Mouse (Mus musculus) urinary bladder, postnatal 14 days (tissue): ENCODE data around the gene Pfdn6.

Source experiments
- DNase-seq: peaks from one replicate; pipeline ENCODE4 v3.0.0; 2021; ENCODE audit warnings: low spot score

The Pfdn6 gene

DNA sequence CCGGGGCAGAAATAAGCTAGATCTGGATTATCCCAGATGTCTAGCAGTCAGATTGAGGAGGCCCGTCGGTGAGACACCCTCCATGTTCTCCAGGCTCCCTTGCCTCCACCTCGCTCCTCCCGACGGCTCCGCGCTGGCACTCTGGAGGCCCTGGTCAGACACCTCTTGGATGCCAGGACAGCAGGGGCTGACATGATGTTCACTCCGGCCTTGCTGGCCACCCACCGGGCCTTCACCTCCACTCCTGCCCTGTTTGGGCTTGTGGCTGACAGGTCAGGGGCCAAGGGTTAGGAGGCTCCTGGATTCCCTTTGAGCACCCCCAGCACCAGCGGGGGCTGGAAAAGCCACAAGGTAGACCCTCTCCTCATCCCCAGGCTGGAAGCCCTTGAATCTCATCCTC lies 8.2 kb downstream of the Pfdn6 start:
- no peak for DNase-seq

DNA sequence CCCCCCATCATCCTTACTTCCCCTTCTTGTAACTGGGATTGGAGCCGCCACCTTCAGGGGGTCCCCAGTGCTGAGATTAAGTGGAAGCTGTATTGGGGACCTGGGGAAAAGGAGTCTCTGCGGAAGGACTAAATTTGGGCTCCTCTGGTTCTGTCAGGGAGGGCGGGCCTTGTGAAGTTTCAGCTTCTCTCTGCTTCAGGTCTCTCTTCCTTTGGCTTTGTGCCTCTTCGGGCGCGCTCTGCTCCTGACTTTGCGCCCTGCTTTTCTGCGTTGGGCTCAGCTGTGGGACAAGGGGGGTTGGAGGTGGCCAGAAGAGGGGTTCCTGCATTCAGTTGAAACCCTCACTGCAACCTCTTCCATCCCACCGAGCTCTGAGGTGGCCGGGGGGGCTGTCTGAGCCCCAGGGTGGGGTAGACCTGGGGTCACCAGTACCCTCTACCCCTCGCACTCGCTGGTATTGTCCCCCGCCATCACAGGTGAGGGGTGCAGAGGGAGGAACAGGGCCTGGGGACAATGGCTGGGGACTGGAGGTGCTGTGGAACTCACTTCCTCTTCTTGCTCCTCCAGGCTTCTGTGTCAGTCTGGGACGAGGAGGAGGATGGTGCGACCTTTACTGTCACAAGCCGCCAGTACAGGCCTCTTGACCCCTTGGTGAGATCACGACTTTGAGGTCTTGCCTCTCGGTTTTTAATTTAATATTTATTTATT lies 8.8 kb downstream of the Pfdn6 start:
- DNase-seq: no peak

DNA sequence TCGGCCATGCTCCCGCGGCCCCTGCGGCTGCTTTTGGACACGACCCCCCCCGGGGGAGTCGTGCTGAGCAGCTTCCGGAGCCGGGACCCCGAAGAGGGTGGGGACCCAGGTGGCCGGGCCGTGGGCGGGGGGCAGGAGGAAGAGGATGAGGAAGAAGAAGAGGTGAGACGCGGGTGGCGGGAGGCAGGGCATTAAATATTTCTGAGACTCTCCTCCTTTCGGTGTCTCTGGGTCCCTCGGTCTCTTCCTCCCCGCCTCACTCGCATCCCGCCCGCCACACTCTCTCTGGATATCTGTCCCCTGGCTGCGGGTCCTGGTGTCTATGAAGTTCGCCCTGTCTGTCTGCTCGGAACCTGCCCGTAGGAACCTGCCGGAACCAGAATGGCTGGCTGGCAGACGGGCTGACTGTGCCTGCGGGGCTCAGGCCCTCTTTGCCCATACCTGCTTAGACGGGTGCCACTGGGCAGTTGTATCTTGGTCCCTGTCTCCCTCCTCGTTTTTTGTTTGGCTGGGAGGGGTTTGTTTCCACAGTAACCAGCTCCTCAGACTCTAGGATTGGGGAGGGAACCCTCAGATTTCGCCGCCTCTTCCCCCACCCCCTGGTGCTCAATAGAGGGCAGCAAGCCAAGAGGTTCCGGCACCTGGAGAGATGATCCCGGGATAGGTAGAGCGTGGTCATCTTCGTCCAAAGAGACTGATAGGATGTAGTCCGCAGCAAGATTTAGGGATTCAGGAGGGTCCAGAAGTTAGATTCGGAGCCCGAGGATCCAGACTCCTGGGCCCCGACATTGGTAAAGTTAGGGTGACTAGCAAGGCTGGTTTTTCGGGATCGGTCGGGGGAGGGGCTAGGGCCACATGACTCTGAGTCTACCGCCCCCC lies 9.6 kb downstream of the Pfdn6 start:
- DNase-seq: peak; percentile 82

DNA sequence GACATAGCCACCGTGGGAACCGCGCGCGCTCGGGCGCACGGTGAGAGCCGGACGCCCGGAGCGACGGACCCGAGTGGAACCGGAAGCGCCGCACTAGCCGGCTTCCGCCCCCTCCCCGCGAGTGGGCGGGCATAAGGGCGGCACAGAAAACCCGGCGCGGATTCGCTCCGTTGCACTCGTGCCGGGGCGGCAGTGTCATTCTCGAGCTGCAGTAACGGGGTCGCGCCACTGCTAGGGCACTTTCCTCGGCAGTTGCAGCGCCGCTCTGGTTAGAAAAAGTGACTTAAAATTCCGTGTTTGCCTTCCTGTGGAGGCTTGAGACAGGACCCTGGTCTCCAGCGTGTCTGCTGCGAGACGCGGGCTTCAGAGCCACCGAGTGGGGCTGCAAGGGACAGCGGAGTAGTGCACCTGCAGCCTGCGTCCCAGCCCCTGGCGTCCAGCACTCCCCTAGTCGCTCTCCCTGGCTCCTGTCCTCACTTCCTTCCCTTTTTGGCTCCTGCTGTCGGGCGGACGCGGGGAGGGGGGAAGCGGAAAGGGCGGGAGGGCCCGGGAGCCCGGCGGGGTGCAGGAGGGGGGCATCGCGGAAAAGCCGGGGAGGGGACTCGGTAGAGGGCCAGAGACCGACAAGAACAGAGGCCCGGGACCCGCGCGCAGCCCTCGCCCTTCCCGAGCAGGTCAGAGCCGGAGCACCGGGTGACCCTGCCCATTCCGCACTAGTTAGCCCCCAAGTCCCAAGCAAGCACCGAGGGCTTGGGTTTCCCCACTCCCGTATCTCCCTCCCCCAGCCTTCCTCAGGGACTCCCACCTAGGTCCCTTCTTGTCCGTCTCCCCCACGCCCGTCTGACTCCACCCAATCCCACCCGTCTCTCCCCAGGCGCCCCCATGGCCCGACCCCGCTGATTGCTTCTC lies 10.5 kb downstream of the Pfdn6 start, which contains the start of gene Rgl2:
Gene Rgl2 (plus strand): TSS at position 173 of the 909 bp plus-strand sequence.
- peak; percentile 92 for DNase-seq

DNA sequence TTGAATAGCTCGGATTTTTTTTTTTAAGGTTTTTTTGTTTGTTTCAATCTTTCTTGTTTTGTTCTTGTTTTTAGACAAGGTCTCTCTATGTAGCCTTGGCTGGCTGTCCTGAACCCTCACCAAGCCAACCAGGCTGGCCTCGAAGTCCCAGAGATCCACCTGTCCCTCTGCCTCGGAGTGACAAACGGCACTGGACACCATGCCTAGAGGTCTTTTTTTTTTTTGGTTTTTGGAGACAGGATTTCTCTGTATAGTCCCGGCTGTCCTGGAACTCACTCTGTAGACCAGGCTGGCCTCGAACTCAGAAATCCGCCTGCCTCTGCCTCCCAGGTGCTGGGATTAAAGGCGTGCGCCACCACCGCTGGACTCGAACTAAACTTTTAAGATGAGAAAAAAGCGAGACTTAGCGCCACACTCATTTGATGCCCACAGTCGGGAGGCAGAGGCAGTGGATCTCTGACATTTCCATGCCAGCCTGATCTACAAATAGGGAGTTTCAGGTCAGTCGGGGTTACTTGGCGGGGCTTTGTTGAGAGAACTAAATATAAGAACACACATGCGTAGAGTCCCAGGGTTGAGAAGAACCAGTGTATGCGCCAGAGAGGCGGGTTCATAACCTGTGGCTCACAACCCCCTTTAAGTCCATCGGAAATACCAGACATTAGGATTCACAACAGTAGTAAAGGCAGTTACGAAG lies 11.7 kb downstream of the Pfdn6 start:
- DNase-seq: no peak

DNA sequence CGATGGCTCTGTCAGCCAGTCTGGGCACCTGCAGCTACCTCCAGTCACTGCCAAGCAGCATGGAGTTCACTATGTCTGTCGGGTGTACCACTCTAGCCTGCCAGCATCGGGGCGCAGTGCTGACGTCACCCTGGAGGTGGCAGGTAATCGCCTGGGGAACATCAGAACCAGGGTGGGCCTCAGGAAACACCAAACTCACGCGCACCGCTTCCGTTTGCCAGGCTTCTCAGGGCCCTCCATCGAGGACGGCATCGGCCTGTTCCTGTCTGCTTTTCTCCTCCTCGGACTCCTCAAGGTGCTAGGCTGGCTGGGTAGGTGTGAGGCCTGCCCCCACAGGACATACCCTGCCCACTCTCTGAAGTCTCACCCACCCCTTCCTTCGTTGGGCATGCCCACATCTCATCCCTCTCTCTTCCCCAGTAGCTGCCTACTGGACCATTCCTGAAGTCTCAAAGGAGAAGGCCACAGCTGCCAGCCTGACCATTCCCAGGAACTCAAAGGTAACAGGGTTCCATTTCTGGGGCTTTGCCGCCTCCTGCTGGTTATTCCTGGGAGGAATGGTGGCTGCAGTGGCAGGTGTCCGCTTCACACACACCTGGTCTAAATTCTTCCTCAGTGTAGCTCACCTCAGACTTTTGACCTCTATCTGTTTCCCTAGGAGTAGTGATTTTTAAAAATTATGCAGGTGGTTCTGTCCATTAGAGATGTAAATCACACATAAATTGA lies 13.8 kb downstream of the Pfdn6 start:
- no peak for DNase-seq

DNA sequence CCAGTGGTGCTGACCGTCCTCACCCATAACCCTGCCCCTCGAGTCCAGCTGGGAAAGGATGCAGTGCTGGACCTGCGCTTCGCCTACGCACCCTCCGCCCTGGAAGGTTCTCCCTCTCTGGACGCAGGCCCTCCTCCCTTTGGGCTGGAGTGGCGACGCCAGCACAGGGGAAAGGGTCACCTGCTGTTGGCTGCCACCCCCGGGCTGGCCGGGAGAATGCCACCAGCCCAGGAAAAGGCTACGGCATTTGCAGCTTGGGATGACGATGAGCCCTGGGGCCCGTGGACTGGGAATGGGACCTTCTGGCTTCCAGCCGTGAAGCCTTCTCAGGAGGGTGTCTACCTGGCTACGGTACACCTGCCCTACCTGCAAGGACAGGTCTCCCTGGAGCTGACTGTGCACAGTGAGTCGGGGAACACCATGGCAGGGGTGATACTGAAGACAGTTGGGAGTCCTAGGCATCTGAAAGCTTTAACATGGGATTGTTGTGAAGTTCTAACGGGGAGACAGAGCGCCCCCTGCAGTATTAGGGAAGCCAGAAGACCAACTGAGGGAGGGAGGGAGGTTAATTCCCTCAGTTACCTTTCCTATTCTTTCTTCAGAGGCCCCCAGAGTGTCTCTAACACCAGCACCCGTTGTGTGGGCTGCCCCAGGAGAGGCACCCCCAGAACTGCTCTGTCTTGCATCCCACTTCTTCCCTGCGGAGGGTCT lies 14.6 kb downstream of the Pfdn6 start:
- no peak for DNase-seq

DNA sequence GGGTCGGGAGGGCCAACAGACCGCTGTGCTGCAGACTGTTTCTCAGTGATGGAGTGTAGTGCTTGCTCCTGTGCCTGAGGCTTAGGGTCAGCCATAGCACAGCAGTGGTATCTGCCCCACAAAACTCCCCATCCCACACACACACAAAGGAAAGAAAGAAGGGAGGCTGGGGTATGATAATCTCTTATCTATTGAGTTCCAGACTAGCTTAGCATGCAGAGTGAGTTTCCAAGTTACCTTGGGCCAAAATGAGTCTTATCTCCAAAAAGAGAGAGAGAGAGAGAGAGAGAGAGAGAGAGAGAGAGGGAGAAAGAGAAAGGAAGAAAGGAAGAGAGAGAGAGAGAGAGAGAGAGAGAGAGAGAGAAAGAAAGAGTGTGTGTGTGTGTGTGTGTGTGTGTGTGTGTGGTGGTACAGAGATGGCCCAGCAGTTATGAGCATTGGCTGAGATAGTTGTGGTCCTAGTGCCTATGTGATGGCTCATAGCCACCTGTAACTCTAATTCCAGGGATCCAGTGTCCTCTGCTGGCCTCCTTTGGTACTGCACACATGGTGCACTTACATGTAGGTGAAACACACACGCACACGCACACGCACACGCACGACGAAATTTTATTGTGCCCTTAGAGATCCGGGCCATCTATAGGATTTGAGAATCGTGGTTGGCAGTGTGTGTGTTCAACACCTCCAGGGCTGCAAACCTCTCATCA lies 15.4 kb downstream of the Pfdn6 start:
- no peak for DNase-seq

DNA sequence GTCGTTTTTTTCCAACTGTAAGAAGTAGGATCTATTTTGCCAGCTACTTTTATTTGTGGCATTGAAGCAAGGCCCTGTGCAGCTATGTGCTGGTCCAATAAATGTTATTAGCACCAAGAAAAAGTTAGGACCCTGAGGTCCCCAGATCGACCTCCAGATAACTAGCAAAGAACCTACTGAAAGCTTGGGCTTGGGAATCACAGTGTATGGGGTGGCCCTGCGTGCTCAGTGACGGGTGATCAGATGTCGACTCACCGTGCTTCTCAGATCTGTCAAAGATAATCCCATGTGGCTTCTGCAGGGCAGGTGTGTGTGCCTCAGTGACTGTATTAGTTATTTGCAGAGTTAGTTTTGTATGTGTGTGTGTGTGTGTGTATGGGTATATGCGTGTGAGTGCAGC lies 18.8 kb downstream of the Pfdn6 start:
- no peak for DNase-seq

DNA sequence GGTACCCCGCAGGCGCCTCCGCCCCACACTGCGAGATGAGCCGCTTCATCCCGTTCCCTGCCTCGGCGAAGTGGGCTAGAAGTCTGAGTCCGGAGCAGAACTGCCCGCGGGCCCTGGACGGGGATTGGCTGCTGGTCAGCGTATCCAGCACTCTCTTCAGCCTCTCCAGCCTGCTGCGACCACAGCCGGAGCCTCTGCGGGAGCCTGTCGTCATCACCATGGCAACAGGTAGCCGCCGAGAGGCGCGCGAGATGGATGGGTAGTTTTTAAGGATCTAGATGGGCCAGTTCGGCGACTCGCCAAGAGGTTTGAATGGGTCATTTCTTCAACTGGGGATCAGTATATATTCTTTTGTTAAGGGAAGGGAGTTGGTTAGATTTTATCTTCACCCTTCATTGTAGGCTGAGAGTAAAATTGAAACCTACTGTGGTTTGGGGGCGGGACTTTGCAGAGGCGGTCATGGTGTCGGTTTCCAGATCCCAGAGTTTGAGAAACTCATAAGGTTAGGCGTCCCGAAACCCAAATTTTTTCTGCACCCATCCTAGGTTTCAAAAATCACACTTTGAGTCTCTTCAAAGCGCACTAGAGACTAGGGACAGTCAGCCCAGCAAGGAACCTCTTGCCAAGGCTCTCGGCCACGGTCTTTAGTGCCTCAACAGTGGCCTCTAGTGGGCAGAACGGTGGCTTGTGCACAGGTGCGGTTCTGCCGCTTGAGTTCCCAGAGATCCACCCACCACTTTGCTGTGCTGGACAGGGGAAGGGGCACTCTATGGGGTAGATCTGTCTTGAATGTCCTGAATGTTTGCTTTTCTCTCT lies 19.7 kb downstream of the Pfdn6 start:
- DNase-seq: peak; percentile 90

DNA sequence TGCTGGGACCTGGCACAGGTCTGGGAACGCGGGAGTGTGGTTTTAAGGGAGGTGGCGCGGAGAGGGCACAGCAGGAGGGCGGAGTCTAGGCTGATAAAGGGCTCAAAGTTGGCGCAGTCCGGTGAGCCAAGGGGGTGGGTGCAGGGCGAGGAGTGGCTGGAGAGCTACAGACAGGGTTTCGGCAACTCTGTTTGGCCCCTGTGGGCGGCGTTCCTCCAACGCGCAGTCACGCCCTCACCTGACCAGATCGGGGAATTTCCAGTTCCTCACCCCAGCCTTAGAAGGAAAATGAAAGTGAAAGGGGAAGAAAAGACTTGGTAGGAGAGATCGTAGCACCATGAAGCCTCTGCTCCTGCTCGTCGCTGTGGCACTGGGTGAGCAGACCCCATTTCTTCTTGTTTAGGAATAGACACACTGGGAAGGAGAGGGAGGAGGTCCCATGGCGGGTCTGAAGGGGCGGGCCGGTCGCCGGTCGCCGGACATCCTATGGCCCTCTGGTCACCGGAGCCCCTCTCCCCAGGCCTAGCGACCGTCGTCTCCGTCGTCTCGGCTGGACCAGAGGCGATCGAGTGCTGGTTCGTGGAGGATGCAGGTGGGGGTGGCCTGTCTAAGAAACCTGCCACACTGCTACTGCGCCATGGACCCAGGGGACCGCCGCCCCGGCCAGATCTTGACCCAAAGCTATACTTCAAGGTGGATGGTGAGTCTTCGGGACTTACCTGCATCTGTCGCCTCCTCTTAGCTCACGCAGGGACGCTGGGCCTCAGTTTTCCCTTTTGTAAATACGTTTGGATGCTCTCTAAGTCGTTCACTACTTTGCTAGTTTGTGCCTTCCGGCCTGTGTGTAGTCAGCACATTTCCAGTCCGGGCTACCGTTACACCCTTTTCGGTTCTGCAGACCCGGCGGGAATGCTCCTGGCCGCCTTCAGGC lies 20.5 kb downstream of the Pfdn6 start:
- peak; percentile 90 for DNase-seq

DNA sequence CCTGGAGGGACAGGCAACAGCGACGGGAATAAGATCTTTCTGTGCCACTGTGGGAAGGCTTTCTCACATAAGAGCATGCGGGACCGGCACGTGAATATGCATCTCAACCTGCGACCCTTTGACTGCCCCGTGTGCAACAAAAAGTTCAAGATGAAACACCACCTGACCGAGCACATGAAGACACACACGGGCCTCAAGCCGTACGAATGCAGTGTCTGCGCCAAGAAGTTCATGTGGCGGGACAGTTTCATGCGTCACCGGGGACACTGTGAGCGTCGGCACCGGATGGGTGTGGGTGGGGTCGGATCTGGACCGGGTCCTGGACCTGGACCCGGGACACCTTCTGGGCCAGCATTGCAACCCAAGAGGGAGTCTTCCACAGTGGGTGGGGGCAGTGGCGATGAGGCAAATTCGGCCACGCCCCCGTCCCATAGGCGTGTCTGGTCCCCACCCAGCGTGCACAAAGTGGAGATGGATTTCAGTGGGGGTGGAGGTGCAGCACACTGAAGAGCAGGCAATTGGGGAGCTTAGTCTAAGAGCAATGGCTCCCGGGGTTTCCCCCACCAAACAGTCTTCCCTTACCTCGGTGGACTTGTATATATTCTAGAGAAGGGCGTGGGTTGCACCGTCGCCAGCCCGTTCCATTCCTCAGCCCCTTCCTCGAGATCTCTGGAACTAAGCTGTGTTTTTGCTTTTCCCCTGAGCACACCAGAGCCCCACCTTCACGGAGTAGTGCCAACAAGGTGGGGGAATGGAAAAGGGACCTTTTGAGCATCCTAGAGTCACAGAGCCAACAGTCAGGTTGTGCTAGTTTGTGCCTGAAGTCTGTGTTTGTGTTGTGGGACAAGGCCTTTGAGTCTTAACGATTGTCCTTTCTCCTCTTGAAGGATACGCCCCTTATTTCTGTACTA lies 21.6 kb downstream of the Pfdn6 start:
- peak; percentile 53 for DNase-seq

DNA sequence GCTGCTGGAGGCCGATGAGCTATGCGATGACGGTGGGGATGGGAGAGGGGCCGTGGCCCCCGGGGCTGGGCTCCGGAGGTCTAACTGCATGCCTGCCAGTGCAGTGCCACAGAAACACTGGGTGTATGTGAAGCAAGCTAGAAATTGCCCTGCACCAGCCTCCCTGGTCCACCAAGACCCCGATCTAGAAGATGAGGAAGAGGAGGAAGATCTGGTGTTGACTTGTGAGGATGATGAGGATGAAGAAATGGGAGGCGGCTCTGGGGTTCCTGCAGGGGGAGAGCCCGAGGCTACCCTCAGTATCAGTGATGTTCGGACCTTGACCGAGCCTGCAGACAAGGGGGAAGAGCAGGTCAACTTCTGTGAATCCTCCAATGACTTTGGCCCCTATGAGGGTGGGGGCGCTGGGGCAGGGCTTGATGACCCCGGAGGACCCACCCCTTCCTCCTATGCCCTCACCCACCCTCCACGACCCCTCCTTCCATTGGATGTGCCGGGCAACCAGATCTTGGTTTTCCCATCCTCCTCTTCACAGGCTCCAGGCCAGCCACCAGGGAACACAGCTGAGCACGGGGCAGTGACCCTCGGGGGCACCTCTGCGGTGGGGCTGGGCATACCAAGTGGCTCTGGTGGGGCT lies 22.4 kb downstream of the Pfdn6 start:
- DNase-seq: no peak

DNA sequence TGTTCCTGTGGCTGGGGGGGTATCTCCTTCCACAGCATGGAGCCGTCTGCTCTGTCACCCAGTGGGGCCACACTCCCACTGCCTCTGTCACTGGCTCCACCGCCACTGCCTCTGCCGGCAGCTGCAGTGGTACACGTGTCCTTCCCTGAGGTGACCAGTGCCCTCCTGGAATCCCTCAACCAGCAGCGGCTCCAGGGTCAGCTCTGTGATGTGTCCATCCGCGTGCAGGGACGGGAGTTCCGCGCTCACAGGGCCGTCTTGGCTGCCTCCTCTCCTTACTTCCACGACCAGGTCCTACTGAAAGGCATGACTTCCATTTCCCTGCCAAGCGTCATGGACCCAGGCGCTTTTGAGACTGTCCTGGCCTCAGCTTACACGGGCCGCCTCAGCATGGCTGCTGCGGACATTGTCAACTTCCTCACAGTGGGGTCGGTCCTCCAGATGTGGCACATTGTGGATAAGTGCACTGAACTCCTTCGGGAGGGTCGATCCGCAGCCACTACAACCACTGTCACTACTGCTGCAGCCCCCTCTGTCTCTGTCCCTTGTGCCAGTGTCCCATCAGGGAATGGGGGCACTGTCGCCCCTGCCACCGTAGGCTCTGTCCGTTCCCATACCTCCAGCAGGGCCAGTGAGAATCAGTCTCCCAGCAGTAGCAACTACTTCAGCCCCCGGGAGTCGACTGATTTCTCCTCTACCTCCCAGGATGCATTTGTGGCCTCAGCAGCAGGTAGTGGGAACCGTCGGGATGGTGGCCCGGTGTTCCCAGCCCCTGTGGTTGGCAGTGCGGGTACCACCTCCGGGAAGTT lies 23.1 kb downstream of the Pfdn6 start:
- DNase-seq: no peak

DNA sequence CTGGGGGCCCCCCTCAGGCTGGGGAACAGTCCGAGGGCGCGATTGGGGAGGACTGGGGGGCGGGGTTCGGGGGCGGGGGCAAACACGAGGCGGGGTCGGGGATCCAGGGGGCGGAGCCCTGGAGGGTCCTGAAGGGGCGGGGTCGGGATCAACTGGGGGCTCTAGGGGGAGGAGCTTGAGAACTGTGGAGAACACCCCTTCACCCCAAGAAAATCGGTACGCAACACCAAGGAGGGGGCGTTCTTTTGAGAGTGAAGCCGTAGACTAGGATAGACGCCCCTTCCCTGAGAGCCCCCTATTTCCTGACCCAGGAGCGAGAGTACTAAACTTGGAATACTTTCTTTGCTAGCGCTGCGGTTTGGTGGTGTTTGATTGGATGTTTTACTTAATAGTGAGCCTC lies 23.8 kb downstream of the Pfdn6 start:
- DNase-seq: no peak
